Mouse (Mus musculus) E14TG2a.4 (cell line): ENCODE data around the gene Clcnka.

Experiments
- H3K27me3 ChIP-seq: 2 replicates; pipeline ENCODE4 v1.6.1; 2014; ENCODE audit warnings: low read length, control low read depth; ENCODE audit not compliant: insufficient read depth
- H3K36me3 ChIP-seq: 2 replicates; pipeline ENCODE4 v1.6.1; 2014; ENCODE audit warnings: low read length, control low read depth; ENCODE audit not compliant: insufficient read depth
- H3K4me1 ChIP-seq: replicated peaks from 2 replicates; pipeline ENCODE4 v1.6.1; 2014; ENCODE audit warnings: low read depth, low read length, control low read depth
- H3K4me3 ChIP-seq: replicated peaks from 2 replicates; pipeline ENCODE4 v1.5.1; 2014; ENCODE audit warnings: mild to moderate bottlenecking, low read length
- H3K9me3 ChIP-seq: 2 replicates; pipeline ENCODE4 v1.6.1; 2014; ENCODE audit warnings: low read length, control low read depth
- CTCF ChIP-seq: conservative IDR thresholded peaks from 2 replicates; pipeline ENCODE4 v1.5.1; 2014; ENCODE audit warnings: low read length
- NANOG ChIP-seq: IDR thresholded peaks from 2 replicates; pipeline ENCODE4 v1.6.1; 2014; ENCODE audit warnings: borderline replicate concordance, low read length, mixed read lengths
- POU5F1 ChIP-seq: IDR thresholded peaks from 2 replicates; pipeline ENCODE4 v1.6.1; 2014; ENCODE audit warnings: low read length, borderline replicate concordance

Gene Clcnka

GRCm38 (mm10) chr4:141336196-141336595 is 62.3 kb downstream of the Clcnka start:
- H3K9me3 ChIP-seq: no peaks in the 10 kb centered on the region
- H3K27me3 ChIP-seq: peaks cover 5% of the 10 kb centered on the region; the same call in 1 of the 2 replicates
- no peaks in the 10 kb centered on the region for H3K36me3 ChIP-seq
- H3K4me3 ChIP-seq: no peak overlapping the region
- peaks cover 89% of the 10 kb centered on the region for H3K4me1 ChIP-seq
- TF ChIP-seq CTCF (no peak), NANOG (no peak), POU5F1 (no peak)

GRCm38 (mm10) chr4:141335263-141335796 is 63.2 kb downstream of the Clcnka start:
- H3K27me3 ChIP-seq: peaks cover 5% of the 10 kb centered on the region; the same call in 1 of the 2 replicates
- TF ChIP-seq CTCF (no peak), POU5F1 (no peak), NANOG (no peak)
- peaks cover 90% of the 10 kb centered on the region for H3K4me1 ChIP-seq
- no peaks in the 10 kb centered on the region for H3K9me3 ChIP-seq
- H3K4me3 ChIP-seq: 0 out of 2 replicates have a peak overlapping the region, but pooled peaks have one; percentile 1
- H3K36me3 ChIP-seq: peaks cover 2% of the 10 kb centered on the region

GRCm38 (mm10) chr4:141334695-141335094 is 63.8 kb downstream of the Clcnka start:
- H3K4me1 ChIP-seq: peaks cover 90% of the 10 kb centered on the region
- H3K4me3 ChIP-seq: no peak overlapping the region; the same call in 1 of the 2 replicates
- H3K27me3 ChIP-seq: peaks cover 5% of the 10 kb centered on the region; the same call in 1 of the 2 replicates
- TF ChIP-seq NANOG (no peak), POU5F1 (no peak), CTCF (no peak)
- no peaks in the 10 kb centered on the region for H3K9me3 ChIP-seq
- H3K36me3 ChIP-seq: peaks cover 8% of the 10 kb centered on the region
